16 mouse cellular contexts compared by ENCODE assay signal in the genomic region with DNA sequence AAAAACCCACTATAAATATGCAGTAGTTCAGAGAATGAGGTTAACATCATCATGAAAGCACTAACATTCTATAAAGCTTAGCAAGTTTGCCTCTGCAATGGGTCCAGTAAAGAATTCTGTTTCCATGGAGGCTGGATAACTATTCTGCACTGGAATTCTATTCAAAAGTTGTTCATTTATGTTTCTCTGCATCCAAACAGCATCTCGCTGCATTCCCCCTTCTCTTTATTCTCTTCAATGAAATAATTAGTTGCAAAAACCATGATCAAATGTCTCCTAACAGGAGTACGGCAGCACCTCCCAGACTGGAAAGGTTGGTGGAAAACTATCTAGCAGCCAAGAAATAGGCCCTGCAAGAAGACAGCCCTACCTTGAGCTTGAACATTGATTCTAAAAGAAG.
"Had no signal": no experiment of that assay in that cellular context is flagged by ENCODE, and none has a peak within 500 bp of the region (broad histone marks: within the 10 kb centered on the region; RNA-seq: fewer than 3 reads in every experiment).

No protein-coding gene starts in this region.

- H3K9me3 ChIP-seq: neural tube, embryonic 13.5 days; neural tube, embryonic 15.5 days; stomach, embryonic 15.5 days had no signal

- H3K4me3 ChIP-seq: neural tube, embryonic 13.5 days; neural tube, embryonic 15.5 days; stomach, embryonic 15.5 days had no signal

- H3K9ac ChIP-seq: neural tube, embryonic 13.5 days; neural tube, embryonic 15.5 days; stomach, embryonic 15.5 days had no signal

- H3K27me3 ChIP-seq: neural tube, embryonic 13.5 days; neural tube, embryonic 15.5 days; stomach, embryonic 15.5 days had no signal

- DNase-seq: retina, postnatal 1 day; right cerebral cortex, adult 18-20 months; right cerebral cortex, postnatal 14 days; right cerebral cortex, postnatal 25 days; right cerebral cortex, postnatal 4 days; spleen, adult 18-20 months; thymus, adult 18-20 months; thymus, adult 2 months; thymus, postnatal 14 days; thymus, postnatal 25 days; thymus, postnatal 36 days; thymus, postnatal 4 days had no signal

- H3K4me2 ChIP-seq: neural tube, embryonic 13.5 days; neural tube, embryonic 15.5 days; stomach, embryonic 15.5 days had no signal

- H3K27ac ChIP-seq: neural tube, embryonic 13.5 days; neural tube, embryonic 15.5 days; stomach, embryonic 15.5 days; stomach, postnatal 0 days had no signal

- H3K4me1 ChIP-seq: neural tube, embryonic 13.5 days; neural tube, embryonic 15.5 days; stomach, embryonic 15.5 days had no signal

- H3K36me3 ChIP-seq: neural tube, embryonic 13.5 days; neural tube, embryonic 15.5 days; stomach, embryonic 15.5 days had no signal
